Mouse (Mus musculus): ENCODE measurements around the gene Zfp157. TPM values are rescaled to one million over a fixed set of nuclear protein-coding genes. Genes with fewer than 3 reads are reported as not detected.
"Not testable (repeated sequence)": the region's sequence is repeated elsewhere in the genome, so short reads cannot be mapped to it uniquely, and the experiment has no call there.

The Zfp157 gene
- 23.8 and 24.9 TPM in 2 replicates for polyA plus RNA-seq (2014; fragmentation: Nextera tagmentation; extraction: Ambion mirVana)

DNA sequence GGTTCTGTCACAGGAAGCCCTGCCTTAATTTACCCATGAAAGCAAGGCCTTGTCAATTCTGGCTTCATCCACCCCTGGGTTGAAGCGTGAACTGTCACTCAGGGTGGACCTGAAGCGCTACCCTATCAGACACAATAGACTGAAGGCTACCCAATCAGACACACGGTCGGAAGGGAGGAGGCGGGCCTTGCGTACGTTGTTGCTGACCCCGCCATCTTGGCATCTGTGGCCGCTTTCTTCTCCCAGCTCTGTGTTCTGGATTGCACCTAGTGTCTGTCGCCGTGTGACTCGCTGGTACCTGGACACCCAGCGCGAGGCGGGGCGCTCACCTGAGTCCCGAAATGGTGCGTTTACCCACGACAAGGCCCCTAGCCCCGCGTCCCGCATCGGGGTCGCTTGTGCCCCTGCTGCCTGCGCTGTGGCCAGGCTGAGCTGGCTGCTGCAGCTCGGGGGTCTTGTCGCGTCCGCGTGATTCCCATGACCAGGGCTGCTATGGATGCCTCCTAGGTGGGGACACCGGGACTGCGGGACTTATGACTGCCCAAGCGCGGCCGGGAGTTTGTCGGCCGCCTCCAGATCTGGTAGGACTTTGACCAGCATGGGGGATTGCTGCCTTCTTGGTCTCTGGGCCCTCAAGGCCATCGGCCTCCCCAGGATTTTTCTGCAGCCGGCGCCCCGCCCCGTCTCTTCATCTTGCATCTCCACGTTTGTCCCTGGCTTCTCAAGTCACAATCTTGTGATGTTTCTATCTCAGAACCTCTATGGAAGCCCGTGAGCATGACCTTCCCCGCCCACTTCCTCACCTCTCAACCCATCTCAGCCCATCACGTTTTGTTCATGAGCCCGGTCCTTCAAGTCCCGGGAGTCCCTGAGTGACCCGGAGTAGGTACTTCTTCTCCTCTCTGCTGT, at the start of gene Zfp157:
Gene Zfp157 (plus strand): TSS at position 183 of the 909 bp plus-strand sequence.
- peak within 1 kb of the TSS; percentile 79 for H3K4me2 ChIP-seq (ENCODE audit: low read length)
- H3K9me3 ChIP-seq (ENCODE audit: control insufficient read depth, low read length) = no peaks in the 10 kb centered on the region
- H3K9ac ChIP-seq (ENCODE audit: low read length) = peak within 1 kb of the TSS; percentile 99
- H3K27me3 ChIP-seq (ENCODE audit: control insufficient read depth, insufficient read depth, low read length) = no peaks in the 10 kb centered on the region
- H3K27ac ChIP-seq (replicated peaks in 1 of 2; ENCODE audit: control insufficient read depth in 1 of 2, insufficient read depth in 1 of 2, low read depth in 2 of 2, low read length in 2 of 2) = peak within 1 kb of the TSS; percentile 72 to 85
- peaks cover 6 to 11% of the 10 kb centered on the region in 2 experiments for H3K4me1 ChIP-seq (ENCODE audit: control insufficient read depth in 2 of 2, insufficient read depth in 2 of 2, low read length in 2 of 2)
- WGBS = under 1% methylated on average over 49 of the region's 49 CpGs
- peaks cover 26% of the 10 kb centered on the region for H3K36me3 ChIP-seq (ENCODE audit: control insufficient read depth, insufficient read depth, low read length)
- peak; percentile 100 for ATAC-seq (ENCODE audit: insufficient number of reproducible peaks, insufficient read depth, low FRiP score, low read depth)
- peak within 1 kb of the TSS; percentile 81 to 99 for H3K4me3 ChIP-seq (ENCODE audit: control insufficient read depth in 1 of 2, insufficient read depth in 1 of 2, low read depth in 1 of 2, low read length in 2 of 2)

- H3K36me3 ChIP-seq (ENCODE audit: control insufficient read depth, insufficient read depth, low read length) = no peaks in the 10 kb centered on the region
- no peak overlapping the region for H3K27ac ChIP-seq (replicated peaks in 1 of 2; ENCODE audit: control insufficient read depth in 1 of 2, insufficient read depth in 1 of 2, low read depth in 2 of 2, low read length in 2 of 2)
- no peaks in the 10 kb centered on the region for H3K27me3 ChIP-seq (ENCODE audit: control insufficient read depth, insufficient read depth, low read length)
- H3K4me1 ChIP-seq (ENCODE audit: control insufficient read depth in 2 of 2, insufficient read depth in 2 of 2, low read length in 2 of 2) = peaks cover 0 to 2% of the 10 kb centered on the region in 2 experiments; a peak in 1 of 4 replicates
- H3K9me3 ChIP-seq (ENCODE audit: control insufficient read depth, low read length) = no peaks in the 10 kb centered on the region
- no peak overlapping the region for H3K4me3 ChIP-seq (ENCODE audit: control insufficient read depth in 1 of 2, insufficient read depth in 1 of 2, low read depth in 1 of 2, low read length in 2 of 2)
- no peak for ATAC-seq (ENCODE audit: insufficient number of reproducible peaks, insufficient read depth, low FRiP score, low read depth)
- no peak overlapping the region for H3K4me2 ChIP-seq (ENCODE audit: low read length)
- WGBS = 54% methylated on average over 2 of the region's 2 CpGs
- H3K9ac ChIP-seq (ENCODE audit: low read length) = no peak overlapping the region
These were observed 43.4 kb upstream of the Zfp157 start for GRCm38 (mm10) chr5:138397795-138398337.

DNA sequence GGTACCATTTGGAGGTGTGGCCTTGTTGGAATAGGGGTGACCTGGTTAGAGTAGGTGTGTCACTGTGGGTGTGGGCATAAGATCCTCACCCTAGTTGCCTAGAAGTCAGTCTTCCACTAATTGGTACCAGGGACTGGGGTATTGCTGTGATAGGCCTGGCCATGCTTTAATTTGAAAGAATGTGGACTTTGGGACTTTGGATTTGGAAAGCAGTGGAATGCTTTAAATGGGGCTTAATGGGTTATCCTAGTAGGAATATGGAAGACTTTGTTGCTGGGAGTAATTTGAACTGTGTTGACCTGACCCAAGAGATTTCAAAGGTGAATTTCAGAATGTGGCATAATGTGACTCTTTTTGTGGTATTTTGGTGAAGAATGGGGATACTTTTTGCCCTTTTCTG, 40.8 kb upstream of the Zfp157 start:
- not testable (repeated sequence) for H3K4me2 ChIP-seq (ENCODE audit: low read length); H3K4me1 ChIP-seq (ENCODE audit: control insufficient read depth in 2 of 2, insufficient read depth in 2 of 2, low read length in 2 of 2); H3K4me3 ChIP-seq (ENCODE audit: control insufficient read depth in 1 of 2, insufficient read depth in 1 of 2, low read depth in 1 of 2, low read length in 2 of 2); ATAC-seq (ENCODE audit: insufficient number of reproducible peaks, insufficient read depth, low FRiP score, low read depth); H3K9ac ChIP-seq (ENCODE audit: low read length); H3K27ac ChIP-seq (replicated peaks in 1 of 2; ENCODE audit: control insufficient read depth in 1 of 2, insufficient read depth in 1 of 2, low read depth in 2 of 2, low read length in 2 of 2); H3K36me3 ChIP-seq (ENCODE audit: control insufficient read depth, insufficient read depth, low read length); H3K9me3 ChIP-seq (ENCODE audit: control insufficient read depth, low read length); H3K27me3 ChIP-seq (ENCODE audit: control insufficient read depth, insufficient read depth, low read length)

- H3K4me1 ChIP-seq (ENCODE audit: control insufficient read depth in 2 of 2, insufficient read depth in 2 of 2, low read length in 2 of 2) = no peaks in the 10 kb centered on the region
- ATAC-seq (ENCODE audit: insufficient number of reproducible peaks, insufficient read depth, low FRiP score, low read depth) = no peak
- no peak overlapping the region for H3K27ac ChIP-seq (replicated peaks in 1 of 2; ENCODE audit: control insufficient read depth in 1 of 2, insufficient read depth in 1 of 2, low read depth in 2 of 2, low read length in 2 of 2)
- H3K9me3 ChIP-seq (ENCODE audit: control insufficient read depth, low read length) = peaks cover 45% of the 10 kb centered on the region
- H3K4me3 ChIP-seq (ENCODE audit: control insufficient read depth in 1 of 2, insufficient read depth in 1 of 2, low read depth in 1 of 2, low read length in 2 of 2) = no peak overlapping the region
- WGBS = 94% methylated on average over 4 of the region's 4 CpGs
- H3K4me2 ChIP-seq (ENCODE audit: low read length) = no peak overlapping the region
- peaks cover 66% of the 10 kb centered on the region for H3K36me3 ChIP-seq (ENCODE audit: control insufficient read depth, insufficient read depth, low read length)
- H3K27me3 ChIP-seq (ENCODE audit: control insufficient read depth, insufficient read depth, low read length) = no peaks in the 10 kb centered on the region
- H3K9ac ChIP-seq (ENCODE audit: low read length) = no peak overlapping the region
These were observed 17.1 kb downstream of the Zfp157 start for GRCm38 (mm10) chr5:138458371-138458770.

- WGBS = 98% methylated on average over 1 of the region's 1 CpGs
- Histone ChIP-seq H3K4me3 (ENCODE audit: control insufficient read depth in 1 of 2, insufficient read depth in 1 of 2, low read depth in 1 of 2, low read length in 2 of 2) (no peak overlapping the region), H3K4me2 (ENCODE audit: low read length) (no peak overlapping the region), H3K9ac (ENCODE audit: low read length) (no peak overlapping the region), H3K9me3 (ENCODE audit: control insufficient read depth, low read length) (peaks cover 45% of the 10 kb centered on the region), H3K27ac (replicated peaks in 1 of 2; ENCODE audit: control insufficient read depth in 1 of 2, insufficient read depth in 1 of 2, low read depth in 2 of 2, low read length in 2 of 2) (no peak overlapping the region), H3K36me3 (ENCODE audit: control insufficient read depth, insufficient read depth, low read length) (peaks cover 60% of the 10 kb centered on the region), H3K27me3 (ENCODE audit: control insufficient read depth, insufficient read depth, low read length) (no peaks in the 10 kb centered on the region), H3K4me1 (ENCODE audit: control insufficient read depth in 2 of 2, insufficient read depth in 2 of 2, low read length in 2 of 2) (no peaks in the 10 kb centered on the region)
- no peak for ATAC-seq (ENCODE audit: insufficient number of reproducible peaks, insufficient read depth, low FRiP score, low read depth)
These were observed 17.8 kb downstream of the Zfp157 start for GRCm38 (mm10) chr5:138459107-138459506.

GRCm38 (mm10) chr5:138473601-138474000, 32.3 kb downstream of the Zfp157 start:
- Histone ChIP-seq H3K27me3 (ENCODE audit: control insufficient read depth, insufficient read depth, low read length) (no peaks in the 10 kb centered on the region), H3K36me3 (ENCODE audit: control insufficient read depth, insufficient read depth, low read length) (no peaks in the 10 kb centered on the region), H3K27ac (replicated peaks in 1 of 2; ENCODE audit: control insufficient read depth in 1 of 2, insufficient read depth in 1 of 2, low read depth in 2 of 2, low read length in 2 of 2) (no peak overlapping the region), H3K9me3 (ENCODE audit: control insufficient read depth, low read length) (peaks cover 2% of the 10 kb centered on the region), H3K4me2 (ENCODE audit: low read length) (no peak overlapping the region), H3K4me3 (ENCODE audit: control insufficient read depth in 1 of 2, insufficient read depth in 1 of 2, low read depth in 1 of 2, low read length in 2 of 2) (no peak overlapping the region), H3K9ac (ENCODE audit: low read length) (no peak overlapping the region), H3K4me1 (ENCODE audit: control insufficient read depth in 2 of 2, insufficient read depth in 2 of 2, low read length in 2 of 2) (no peaks in the 10 kb centered on the region)
- ATAC-seq (ENCODE audit: insufficient number of reproducible peaks, insufficient read depth, low FRiP score, low read depth) = no peak
- 29% methylated on average over 6 of the region's 6 CpGs for WGBS

DNA sequence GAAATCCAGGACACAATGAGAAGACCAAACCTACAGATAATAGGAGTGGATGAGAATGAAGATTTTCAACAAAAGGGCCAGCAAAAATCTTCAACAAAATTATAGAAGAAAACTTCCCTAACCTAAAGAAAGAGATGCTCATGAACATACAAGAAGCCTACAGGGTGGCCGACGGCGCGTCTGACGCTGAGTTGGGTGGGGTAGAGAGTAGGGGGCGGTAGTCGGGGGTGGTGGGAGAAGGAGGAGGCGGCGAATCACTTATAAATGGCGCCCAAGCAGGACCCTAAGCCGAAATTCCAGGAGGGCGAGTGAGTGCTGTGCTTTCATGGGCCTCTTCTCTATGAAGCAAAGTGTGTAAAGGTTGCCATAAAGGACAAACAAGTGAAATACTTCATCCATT, 63.3 kb downstream of the Zfp157 start:
- not testable (repeated sequence) for H3K27me3 ChIP-seq (ENCODE audit: control insufficient read depth, insufficient read depth, low read length); H3K9me3 ChIP-seq (ENCODE audit: control insufficient read depth, low read length); H3K4me2 ChIP-seq (ENCODE audit: low read length); H3K36me3 ChIP-seq (ENCODE audit: control insufficient read depth, insufficient read depth, low read length); H3K27ac ChIP-seq (replicated peaks in 1 of 2; ENCODE audit: control insufficient read depth in 1 of 2, insufficient read depth in 1 of 2, low read depth in 2 of 2, low read length in 2 of 2); H3K4me3 ChIP-seq (ENCODE audit: control insufficient read depth in 1 of 2, insufficient read depth in 1 of 2, low read depth in 1 of 2, low read length in 2 of 2); H3K9ac ChIP-seq (ENCODE audit: low read length); ATAC-seq (ENCODE audit: insufficient number of reproducible peaks, insufficient read depth, low FRiP score, low read depth); H3K4me1 ChIP-seq (ENCODE audit: control insufficient read depth in 2 of 2, insufficient read depth in 2 of 2, low read length in 2 of 2)
- 88% methylated on average over 9 of the region's 12 CpGs for WGBS
